Mouse (Mus musculus): ENCODE measurements around the gene Nostrin.

Gene Nostrin

GRCm38 (mm10) chr2:69191059-69191458 lies 55.5 kb downstream of the Nostrin start:
- in situ Hi-C loops (cut with MboI, MseI): no loop called here

- in situ Hi-C loops (cut with MboI, MseI): no loop called here
Observed at GRCm38 (mm10) chr2:69193555-69193954, 58.0 kb downstream of the Nostrin start.

GRCm38 (mm10) chr2:69205185-69205584 lies 69.6 kb downstream of the Nostrin start:
- in situ Hi-C loops (cut with MboI, MseI): no loop called here

- in situ Hi-C loops (cut with MboI, MseI): no loop called here
Observed at GRCm38 (mm10) chr2:69205791-69206351, 70.3 kb downstream of the Nostrin start, which contains the start of gene Spc25. Gene Spc25, minus strand, starts transcription at chr2:69206194.

GRCm38 (mm10) chr2:69206523-69206922 lies 70.9 kb downstream of the Nostrin start:
- in situ Hi-C loops (cut with MboI, MseI): no loop called here

- in situ Hi-C loops (cut with MboI, MseI): no loop called here
Observed at GRCm38 (mm10) chr2:69209684-69210083, 74.1 kb downstream of the Nostrin start.

- in situ Hi-C loops (cut with MboI, MseI): no loop called here
Observed at GRCm38 (mm10) chr2:69210773-69211172, 75.2 kb downstream of the Nostrin start, which contains the start of gene G6pc2. Gene G6pc2, plus strand, starts transcription at chr2:69211073.

- in situ Hi-C loops (cut with MboI, MseI): no loop called here
Observed at GRCm38 (mm10) chr2:69212652-69213051, 77.1 kb downstream of the Nostrin start.

- in situ Hi-C loops (cut with MboI, MseI): no loop called here
Observed at GRCm38 (mm10) chr2:69215242-69215641, 79.6 kb downstream of the Nostrin start.

- in situ Hi-C loops (cut with MboI, MseI): no loop called here
Observed at GRCm38 (mm10) chr2:69221868-69222416, 86.3 kb downstream of the Nostrin start.

- in situ Hi-C loops (cut with MboI, MseI): no loop called here
Observed at GRCm38 (mm10) chr2:69222815-69223214, 87.2 kb downstream of the Nostrin start.

- in situ Hi-C loops (cut with MboI, MseI): no loop called here
Observed at GRCm38 (mm10) chr2:69224724-69225123, 89.1 kb downstream of the Nostrin start.

- in situ Hi-C loops (cut with MboI, MseI): no loop called here
Observed at GRCm38 (mm10) chr2:69226876-69227275, 91.3 kb downstream of the Nostrin start.

GRCm38 (mm10) chr2:69228635-69229034 lies 93.0 kb downstream of the Nostrin start:
- in situ Hi-C loops (cut with MboI, MseI): no loop called here

GRCm38 (mm10) chr2:69230137-69230536 lies 94.5 kb downstream of the Nostrin start:
- in situ Hi-C loops (cut with MboI, MseI): no loop called here

GRCm38 (mm10) chr2:69232101-69232500 lies 96.5 kb downstream of the Nostrin start:
- in situ Hi-C loops (cut with MboI, MseI): no loop called here

GRCm38 (mm10) chr2:69234976-69235678 lies 99.5 kb downstream of the Nostrin start:
- in situ Hi-C loops (cut with MboI, MseI): no loop called here
